Mouse (Mus musculus) bone marrow, adult 2 months (tissue): ENCODE measurements around the gene Hipk1. TPM values are rescaled to one million over a fixed set of nuclear protein-coding genes. Genes with fewer than 3 reads are reported as not detected.
"Not testable (repeated sequence)": the region's sequence is repeated elsewhere in the genome, so short reads cannot be mapped to it uniquely, and the experiment has no call there.

ENCODE experiments used
- H3K27ac ChIP-seq: fragments of 200-500 bp; 2 replicates; pipeline ENCODE4 v1.5.1; 2012; ENCODE audit warnings: low read depth, mild to moderate bottlenecking, control low read depth, inconsistent platforms, low read length; ENCODE audit not compliant: control insufficient read depth, poor library complexity, insufficient read depth
- H3K4me1 ChIP-seq: fragments of 200-500 bp; 2 replicates; pipeline ENCODE4 v1.6.1; 2011; ENCODE audit warnings: low read length; ENCODE audit not compliant: control insufficient read depth, insufficient read depth
- H3K4me3 ChIP-seq: fragments of 200-500 bp; replicated peaks from 2 replicates; pipeline ENCODE3; 2011; ENCODE audit warnings: mild to moderate bottlenecking, low read depth, low read length, control low read depth; ENCODE audit not compliant: control insufficient read depth
- CTCF ChIP-seq: fragments of 200-500 bp; IDR thresholded peaks from 2 replicates; pipeline ENCODE4 v1.5.1; 2011; ENCODE audit warnings: low read length, control low read depth; ENCODE audit not compliant: control insufficient read depth, insufficient read depth
- POLR2A ChIP-seq: fragments of 200-500 bp; IDR thresholded peaks from 2 replicates; pipeline ENCODE4 v1.6.1; 2011; ENCODE audit warnings: low read depth, mild to moderate bottlenecking, control low read depth, low read length, borderline replicate concordance; ENCODE audit not compliant: control insufficient read depth
- WGBS: fragments of 180-500 bp; shearing (Covaris S2); methylation state at CpG from one replicate; pipeline ENCODE4 v1.1.7; 2018; 5-methylcytosine and 5-hydroxymethylcytosine counted together
- polyA plus RNA-seq: library from polyadenylated mRNA; stranded (reverse); fragments of >200 nt; gene quantifications from 2 replicates; pipeline ENCODE4 v1.2.4, GENCODE M21; 2011; ENCODE audit warnings: low replicate concordance; ENCODE audit not compliant: missing spikeins, insufficient read depth, insufficient read length

Hipk1 gene
- 50.9 and 80.9 TPM in 2 replicates for polyA plus RNA-seq

DNA sequence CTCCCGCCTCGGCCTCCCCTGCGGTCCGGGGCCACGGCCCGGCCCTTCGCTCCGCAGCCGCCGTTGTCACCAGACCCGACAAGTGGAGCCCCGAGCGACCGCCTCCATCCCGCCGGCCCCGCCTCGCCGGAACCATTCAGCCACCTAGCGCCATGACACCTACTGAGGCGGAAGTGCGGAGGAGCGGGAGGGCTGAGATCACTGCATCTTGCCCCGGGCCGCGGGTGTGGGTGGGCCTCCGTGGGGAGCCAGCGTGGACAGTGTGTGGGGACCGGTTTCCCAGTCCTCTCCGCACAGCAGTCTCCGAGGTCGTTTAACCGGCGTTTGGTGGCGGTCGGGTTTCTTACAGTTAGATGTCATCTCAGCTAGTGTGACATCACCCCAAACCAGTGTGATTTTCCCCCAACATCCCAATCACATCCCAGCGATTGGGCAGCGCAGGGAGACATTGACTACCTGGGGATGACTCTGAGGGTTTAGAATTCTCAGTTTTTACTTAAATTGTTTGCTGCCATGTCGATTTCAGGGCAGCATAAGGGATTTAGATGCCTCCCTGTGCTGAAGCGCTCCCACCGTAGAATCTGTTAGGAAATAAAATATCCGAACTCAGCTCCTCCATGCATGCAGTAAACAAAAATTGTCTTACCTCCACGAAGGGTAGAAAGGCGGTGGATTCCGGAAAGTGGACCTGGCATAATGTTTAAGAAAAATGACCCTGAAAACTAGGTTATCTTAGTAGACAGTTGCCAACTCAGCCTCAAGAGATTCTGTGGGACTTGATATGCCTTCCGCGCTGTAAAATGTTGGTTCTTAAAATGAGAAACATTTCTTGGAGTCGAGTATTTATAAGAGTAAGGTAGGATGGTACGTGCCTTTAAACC is at the start of gene Hipk1:
Hipk1 (minus strand) TSS at position 334 of the 881 bp plus-strand sequence.
- H3K4me1 ChIP-seq = peaks cover 6% of the 10 kb centered on the region; the same call in 1 of the 2 replicates
- TF ChIP-seq CTCF (no peak), POLR2A (peak; percentile 96)
- 10% methylated on average over 49 of the region's 49 CpGs for WGBS
- peak within 1 kb of the TSS; percentile 98 for H3K27ac ChIP-seq
- H3K4me3 ChIP-seq = peak within 1 kb of the TSS; percentile 100

DNA sequence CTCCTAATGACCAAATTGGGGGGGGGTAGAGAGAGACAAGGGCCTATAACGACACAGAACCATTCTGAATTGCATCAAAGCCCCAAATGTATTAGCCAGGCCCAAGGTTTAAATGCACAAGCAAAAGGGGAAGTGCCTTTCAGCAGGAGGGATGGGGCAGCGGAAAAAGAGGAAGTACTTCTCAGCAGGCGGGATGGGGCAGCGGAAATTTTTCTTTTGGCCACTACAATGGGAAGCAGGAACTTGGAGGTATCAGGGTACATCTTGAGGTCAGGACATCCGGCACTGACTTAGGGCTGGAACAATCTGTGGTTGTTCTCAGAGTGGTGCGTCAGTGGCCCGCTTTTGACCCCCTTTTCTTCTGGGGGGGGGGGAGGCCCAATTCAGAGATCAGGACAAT is 49.6 kb upstream of the Hipk1 start:
- not testable (repeated sequence) for H3K4me3 ChIP-seq, H3K4me1 ChIP-seq
- 49% methylated on average over 7 of the region's 7 CpGs for WGBS
- peak overlapping the region; percentile 6; the same call in 1 of the 2 replicates for H3K27ac ChIP-seq

DNA sequence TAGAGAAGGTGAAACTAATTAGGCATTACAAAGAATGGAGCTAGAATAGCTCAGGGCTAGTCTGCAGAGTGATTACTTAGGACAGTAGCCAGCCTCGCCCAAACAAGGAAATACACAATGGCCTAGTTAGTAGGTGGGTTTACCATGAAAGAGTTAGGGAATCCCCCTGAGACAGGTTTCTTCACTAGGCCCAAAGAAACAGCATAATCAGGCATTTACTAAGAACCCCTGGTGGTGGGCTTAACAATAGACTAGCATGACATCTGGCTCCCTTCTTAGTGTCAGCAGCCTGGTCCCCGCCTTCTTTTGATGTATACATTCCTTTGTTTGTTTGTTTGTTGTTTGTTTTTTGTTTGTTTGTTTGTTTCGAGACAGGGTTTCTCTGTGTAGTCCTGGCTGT is 48.8 kb upstream of the Hipk1 start:
- WGBS = 89% methylated on average over 3 of the region's 3 CpGs
- H3K27ac ChIP-seq, H3K4me3 ChIP-seq, H3K4me1 ChIP-seq: not testable (repeated sequence)

DNA sequence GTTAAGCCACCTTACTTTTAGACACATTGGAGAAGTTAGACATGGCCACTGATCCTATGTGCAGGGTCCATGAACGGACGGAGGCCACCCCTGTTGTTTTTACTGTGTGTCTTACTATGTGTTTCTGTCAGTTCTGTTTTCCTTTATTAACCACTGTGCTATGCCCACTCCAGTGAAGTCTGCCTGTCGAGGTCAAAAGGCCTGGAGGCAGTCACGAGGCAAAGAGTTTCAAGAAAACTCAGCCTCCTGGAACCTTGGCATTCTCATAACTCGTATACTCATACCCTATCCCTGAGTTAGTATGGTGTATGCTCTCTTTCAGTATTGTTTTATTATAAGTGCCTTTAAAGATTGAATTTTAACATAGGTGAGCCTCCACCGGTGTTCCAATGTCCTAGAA is 48.3 kb upstream of the Hipk1 start:
- peaks cover 3% of the 10 kb centered on the region; the same call in 1 of the 2 replicates for H3K4me1 ChIP-seq
- H3K27ac ChIP-seq = no peak overlapping the region
- no peak overlapping the region for H3K4me3 ChIP-seq
- TF ChIP-seq POLR2A = no peak
- no peak for TF ChIP-seq CTCF
- 87% methylated on average over 6 of the region's 6 CpGs for WGBS

DNA sequence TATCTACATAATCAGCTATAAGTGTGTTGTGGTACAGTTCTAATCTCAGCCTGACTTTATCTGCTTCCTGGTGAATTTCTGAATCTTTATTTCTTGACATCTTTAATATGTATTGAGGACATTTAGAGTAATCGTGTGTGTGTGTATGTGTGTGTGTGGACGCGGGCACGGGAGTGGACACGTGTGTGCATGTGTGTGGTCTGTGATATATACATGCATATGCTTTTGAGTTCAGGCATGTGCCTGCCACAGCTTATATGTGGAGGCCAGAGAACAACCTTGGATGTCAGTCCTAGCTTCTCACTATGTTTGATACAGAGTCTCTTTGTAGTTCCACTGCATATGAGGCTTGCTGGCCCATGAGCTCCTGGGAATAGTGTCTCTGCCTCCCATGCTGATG is 45.1 kb upstream of the Hipk1 start:
- WGBS = 94% methylated on average over 5 of the region's 5 CpGs
- TF ChIP-seq POLR2A = no peak
- TF ChIP-seq CTCF = no peak
- Histone ChIP-seq H3K4me3 (no peak overlapping the region), H3K4me1 (peaks cover 3% of the 10 kb centered on the region; the same call in 1 of the 2 replicates), H3K27ac (no peak overlapping the region)

DNA sequence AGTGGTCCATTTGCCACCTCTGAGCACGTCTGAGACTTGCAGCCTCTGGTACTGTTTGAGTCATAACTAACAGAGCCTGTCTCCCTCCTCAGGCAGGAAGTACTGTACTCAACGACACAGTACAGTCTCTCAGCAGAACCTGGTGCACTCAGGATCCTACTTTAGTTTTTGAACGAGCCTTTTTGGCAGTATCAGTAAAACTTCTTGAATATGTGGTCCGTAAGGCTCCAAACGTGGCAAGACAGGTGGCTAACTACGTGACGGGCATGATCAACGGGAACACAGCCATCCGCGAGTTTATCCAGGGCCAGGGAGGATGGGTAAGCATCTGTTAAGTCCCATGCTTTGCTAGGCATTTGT is 44.6 kb upstream of the Hipk1 start:
- peaks cover 4% of the 10 kb centered on the region for H3K4me1 ChIP-seq
- H3K27ac ChIP-seq = no peak overlapping the region
- 61% methylated on average over 10 of the region's 10 CpGs for WGBS
- no peak overlapping the region for H3K4me3 ChIP-seq
- TF ChIP-seq POLR2A = no peak
- no peak for TF ChIP-seq CTCF

DNA sequence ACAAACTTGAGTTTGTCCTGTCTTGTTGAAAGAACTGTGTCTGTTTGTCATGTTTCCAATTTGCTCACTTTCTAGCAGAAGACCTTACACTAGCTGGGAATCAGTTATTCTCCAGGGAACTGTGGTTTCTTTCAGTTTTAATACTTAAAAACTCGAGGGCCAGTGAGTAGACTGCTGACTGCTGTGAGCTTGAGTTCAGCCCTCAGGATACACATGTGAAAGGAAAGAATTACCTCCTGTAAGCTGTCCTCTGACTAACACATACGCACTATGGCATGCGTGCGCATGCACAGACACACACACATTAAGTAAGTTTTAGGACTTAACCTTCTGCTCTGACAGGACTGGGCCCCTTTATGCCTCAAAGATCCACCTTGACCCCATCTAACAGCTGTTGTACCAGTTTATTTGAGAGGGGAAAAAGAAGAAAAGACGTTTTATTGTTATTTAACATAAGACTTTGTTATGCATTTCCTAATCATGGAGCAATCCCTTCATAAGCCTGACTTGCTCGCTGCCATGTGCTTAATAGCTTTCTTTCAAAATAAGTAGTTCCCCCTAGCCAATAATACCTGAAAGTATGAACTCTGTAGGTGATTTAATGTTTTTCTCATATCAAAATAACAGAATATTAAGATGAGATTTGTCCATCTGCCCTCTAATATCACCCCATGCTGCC is 44.0 kb upstream of the Hipk1 start:
- Histone ChIP-seq H3K4me3 (no peak overlapping the region), H3K4me1 (peaks cover 4% of the 10 kb centered on the region), H3K27ac (no peak overlapping the region; the same call in 1 of the 2 replicates)
- WGBS = 62% methylated on average over 6 of the region's 6 CpGs
- TF ChIP-seq POLR2A (no peak), CTCF (no peak)

DNA sequence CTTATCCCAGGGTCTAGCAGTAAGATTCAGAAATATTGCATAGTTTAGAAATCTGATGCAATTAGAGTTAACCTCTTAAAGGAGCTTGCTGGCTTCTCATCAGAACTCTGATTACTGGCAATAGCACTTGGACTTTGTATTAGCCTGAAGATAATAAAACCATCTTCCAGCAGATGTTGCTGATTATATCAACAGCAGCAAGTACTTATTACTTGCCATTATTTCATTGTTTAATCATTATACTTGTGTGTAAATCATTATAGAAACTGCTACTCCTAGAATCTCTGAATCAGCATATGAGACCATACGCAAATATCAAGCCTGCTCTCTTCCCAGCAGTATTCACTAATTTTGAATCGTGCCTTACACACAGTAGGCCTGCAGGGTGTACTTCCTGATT is 42.6 kb upstream of the Hipk1 start:
- TF ChIP-seq CTCF (no peak), POLR2A (no peak)
- H3K27ac ChIP-seq = no peak overlapping the region
- WGBS = 90% methylated on average over 2 of the region's 2 CpGs
- no peak overlapping the region for H3K4me3 ChIP-seq
- H3K4me1 ChIP-seq = peaks cover 6% of the 10 kb centered on the region
